In genomic region chr5:124205809-124206380, GRCm38 (mm10) we compare ENCODE assay signal across 12 mouse cellular contexts. TPM values are rescaled to one million over a fixed set of nuclear protein-coding genes. Genes with fewer than 3 reads are reported as not detected.
DNase-seq lines count a peak whose midpoint lies in the region; ATAC-seq and TF ChIP-seq lines count a peak whose summit lies in the region.
"Had no signal": no experiment of that assay in that cellular context is flagged by ENCODE, and none has a peak within 500 bp of the region (broad histone marks: within the 10 kb centered on the region; RNA-seq: fewer than 3 reads in every experiment).

No protein-coding gene starts in this region.

- 6% methylated on average over 5 of the region's 5 CpGs for WGBS in heart, adult 2 months
- 37% methylated on average over 5 of the region's 5 CpGs for WGBS in kidney, postnatal 0 days
- 24% methylated on average over 5 of the region's 5 CpGs for WGBS in heart, embryonic 15.5 days

- no peaks in the 10 kb centered on the region for H3K9me3 ChIP-seq in kidney, postnatal 0 days (replicated peaks; ENCODE audit: low read length)
- no peaks in the 10 kb centered on the region for H3K9me3 ChIP-seq in E14TG2a.4 (ENCODE audit: low read length)
- no peaks in the 10 kb centered on the region for H3K9me3 ChIP-seq in heart, embryonic 15.5 days (replicated peaks)
- H3K9me3 ChIP-seq: forebrain, embryonic 13.5 days; intestine, embryonic 15.5 days; liver, embryonic 12.5 days; stomach, embryonic 15.5 days had no signal

- DNase-seq in heart, adult 2 months, result no peak
- no peak for DNase-seq in heart, postnatal 14 days
- DNase-seq in kidney, postnatal 0 days (ENCODE audit: low spot score), result no peak
- no peak for DNase-seq in kidney, adult 8-10 months
- DNase-seq in thymus, postnatal 0 days (ENCODE audit: low spot score), result no peak
- no peak for DNase-seq in gastrocnemius, postnatal 14 days

- H3K9ac ChIP-seq in heart, adult 2 months (ENCODE audit: low read depth, low read length), result peak overlapping the region; percentile 43
- H3K9ac ChIP-seq in kidney, postnatal 0 days (ENCODE audit: low read depth, low read length), result no peak overlapping the region
- H3K9ac ChIP-seq in heart, embryonic 15.5 days, result 0 out of 2 replicates have a peak overlapping the region, but pooled peaks have one; percentile 30
- H3K9ac ChIP-seq: intestine, embryonic 15.5 days; liver, embryonic 12.5 days; stomach, embryonic 15.5 days had no signal

- TF ChIP-seq POLR2A in heart, adult 2 months (IDR thresholded peaks at IDR 0.05; ENCODE audit: insufficient read depth, low read depth, low read length), result no peak; the same call in 1 of the 2 replicates

- no peaks in the 10 kb centered on the region for H3K27me3 ChIP-seq in heart, adult 2 months (ENCODE audit: control insufficient read depth, insufficient read depth, low read length)
- no peaks in the 10 kb centered on the region for H3K27me3 ChIP-seq in kidney, postnatal 0 days (ENCODE audit: insufficient read depth, low read length)
- H3K27me3 ChIP-seq in E14TG2a.4 (ENCODE audit: insufficient read depth, low read length), result peaks cover 8% of the 10 kb centered on the region
- H3K27me3 ChIP-seq in heart, embryonic 15.5 days, result no peaks in the 10 kb centered on the region
- H3K27me3 ChIP-seq: forebrain, embryonic 13.5 days; intestine, embryonic 15.5 days; liver, embryonic 12.5 days; stomach, embryonic 15.5 days had no signal

- TF ChIP-seq CTCF in heart, adult 2 months (IDR thresholded peaks at IDR 0.05), result no peak
- TF ChIP-seq CTCF in kidney, postnatal 0 days (IDR thresholded peaks at IDR 0.05; ENCODE audit: low read depth), result no peak
- no peak for TF ChIP-seq CTCF in E14TG2a.4 (conservative IDR thresholded peaks at IDR 0.05; ENCODE audit: low read length)

- no peak for ATAC-seq in kidney, postnatal 0 days (replicated peaks; ENCODE audit: low FRiP score, low read depth)
- ATAC-seq in heart, embryonic 15.5 days (replicated peaks; ENCODE audit: insufficient number of reproducible peaks, insufficient read depth, low FRiP score, low read depth), result no peak
- ATAC-seq: forebrain, embryonic 13.5 days had no signal

- no peak overlapping the region for H3K4me3 ChIP-seq in heart, adult 2 months
- no peak overlapping the region for H3K4me3 ChIP-seq in kidney, postnatal 0 days (replicated peaks; ENCODE audit: low read depth, low read length)
- peak overlapping the region; percentile 41; the same call in 1 of the 2 replicates for H3K4me3 ChIP-seq in E14TG2a.4 (replicated peaks; ENCODE audit: low read length)
- H3K4me3 ChIP-seq in heart, embryonic 15.5 days, result no peak overlapping the region
- H3K4me3 ChIP-seq: forebrain, embryonic 13.5 days; intestine, embryonic 15.5 days; liver, embryonic 12.5 days; stomach, embryonic 15.5 days had no signal

- peak; percentile 61; the same call in 1 of the 2 replicates for TF ChIP-seq EP300 in heart, adult 2 months (IDR thresholded peaks at IDR 0.05; ENCODE audit: insufficient read depth, low read depth, low read length)

- no peak overlapping the region for H3K4me2 ChIP-seq in kidney, postnatal 0 days (ENCODE audit: low read length)
- peak overlapping the region; percentile 11 for H3K4me2 ChIP-seq in heart, embryonic 15.5 days
- H3K4me2 ChIP-seq: forebrain, embryonic 13.5 days; intestine, embryonic 15.5 days; liver, embryonic 12.5 days; stomach, embryonic 15.5 days had no signal

- H3K79me2 ChIP-seq in heart, adult 2 months (replicated peaks; ENCODE audit: control insufficient read depth, insufficient read depth, low read length), result no peaks in the 10 kb centered on the region

- H3K27ac ChIP-seq in heart, adult 2 months, result peak overlapping the region; percentile 96
- H3K27ac ChIP-seq in kidney, postnatal 0 days, result peak overlapping the region; percentile 68; the same call in 1 of the 2 replicates
- peak overlapping the region; percentile 98 for H3K27ac ChIP-seq in heart, embryonic 15.5 days
- H3K27ac ChIP-seq: intestine, embryonic 15.5 days; stomach, embryonic 15.5 days had no signal

- H3K4me1 ChIP-seq in heart, adult 2 months (ENCODE audit: control insufficient read depth, insufficient read depth, low read length), result peaks cover 68% of the 10 kb centered on the region
- peaks cover 21% of the 10 kb centered on the region for H3K4me1 ChIP-seq in kidney, postnatal 0 days (replicated peaks; ENCODE audit: insufficient read depth, low read length)
- peaks cover 57% of the 10 kb centered on the region for H3K4me1 ChIP-seq in E14TG2a.4 (replicated peaks; ENCODE audit: low read depth, low read length)
- H3K4me1 ChIP-seq in heart, embryonic 15.5 days (replicated peaks), result peaks cover 89% of the 10 kb centered on the region

- H3K36me3 ChIP-seq in heart, adult 2 months (ENCODE audit: control insufficient read depth, insufficient read depth, low read length), result peaks cover 13% of the 10 kb centered on the region
- H3K36me3 ChIP-seq in kidney, postnatal 0 days (ENCODE audit: insufficient read depth, low read length), result no peaks in the 10 kb centered on the region
- H3K36me3 ChIP-seq in E14TG2a.4 (ENCODE audit: insufficient read depth, low read length), result no peaks in the 10 kb centered on the region
- H3K36me3 ChIP-seq in heart, embryonic 15.5 days, result no peaks in the 10 kb centered on the region
- H3K36me3 ChIP-seq: intestine, embryonic 15.5 days; liver, embryonic 12.5 days; stomach, embryonic 15.5 days had no signal

- intact Hi-C loops in heart, adult 2 months (cut with DNase I), result loop anchor here (2.0 to 5.0 kb wide), 3 partner anchors 17 to 41 kb away; partner anchors contain the start of gene Pitpnm2
- intact Hi-C loops in heart, postnatal 14 days (cut with DNase I), result no loop called here
- intact Hi-C loops in gastrocnemius, postnatal 14 days (cut with DNase I; ENCODE audit: low total_unique reads), result no loop called here

RNA-seq across cellular contexts. Expression of gene Pitpnm2, which starts 43.7 kb away (rescaled TPM):
- total RNA-seq in heart, adult 2 months (2021), result 10 to 100 TPM; 40.1 TPM
- 34.9 and 37.7 TPM in 2 replicates for polyA plus RNA-seq in heart, adult 2 months (2012; rRNA removed)
- 10 to 100 TPM; 47.9 to 52.4 TPM for total RNA-seq in heart, postnatal 14 days (2021)
- 3.0 and 3.1 TPM in 2 replicates for polyA plus RNA-seq in kidney, postnatal 0 days (2015; fragmentation: Nextera tagmentation; extraction: Ambion mirVana)
- polyA plus RNA-seq in heart, embryonic 15.5 days (2015; fragmentation: Nextera tagmentation; extraction: Ambion mirVana), result 4.9 and 7.9 TPM in 2 replicates
- polyA plus RNA-seq in thymus, postnatal 0 days (2015; fragmentation: Nextera tagmentation; extraction: Ambion mirVana), result 22.6 and 33.9 TPM in 2 replicates
- 10 to 100 TPM; 18.4 to 19.0 TPM for total RNA-seq in gastrocnemius, postnatal 14 days (2021)
